Mouse (Mus musculus) C2C12 (cell line): ENCODE data around the gene Tmem132e. TPM values are rescaled to one million over a fixed set of nuclear protein-coding genes. Genes with fewer than 3 reads are reported as not detected.

ENCODE experiments used
- H3K27me3 ChIP-seq: one replicate; pipeline ENCODE4 v1.6.1; 2011; ENCODE audit not compliant: control insufficient read depth, insufficient read depth, insufficient read length
- H3K36me3 ChIP-seq: one replicate; pipeline ENCODE4 v1.6.1; 2011; ENCODE audit not compliant: control insufficient read depth, insufficient read depth
- H3K4me3 ChIP-seq: one replicate; pipeline ENCODE4 v1.5.1; 2011; ENCODE audit warnings: mild to moderate bottlenecking, control low read depth; ENCODE audit not compliant: poor library complexity, insufficient read depth, severe bottlenecking
- H3K79me2 ChIP-seq: one replicate; pipeline ENCODE4 v1.6.1; 2011; ENCODE audit not compliant: control insufficient read depth, insufficient read depth
- H3K79me3 ChIP-seq: one replicate; pipeline ENCODE4 v1.6.1; 2011; ENCODE audit warnings: low read depth, control low read depth
- H3ac ChIP-seq: one replicate; pipeline ENCODE3; 2011; ENCODE audit warnings: low read depth; ENCODE audit not compliant: control insufficient read depth, insufficient read length
- CEBPB ChIP-seq: IDR thresholded peaks from one replicate; pipeline ENCODE4 v1.6.1; 2011; ENCODE audit warnings: low read depth, mild to moderate bottlenecking, control low read depth, moderate library complexity
- CTCF ChIP-seq: IDR thresholded peaks from one replicate; pipeline ENCODE4 v1.5.1; 2011; ENCODE audit not compliant: control insufficient read depth, insufficient read depth, insufficient read length
- FOSL1 ChIP-seq: IDR thresholded peaks from one replicate; pipeline ENCODE4 v1.8.0; 2011; ENCODE audit warnings: mild to moderate bottlenecking, low read length; ENCODE audit not compliant: poor library complexity, insufficient read depth, severe bottlenecking
- MAX ChIP-seq: IDR thresholded peaks from one replicate; pipeline ENCODE4 v1.6.1; 2011; ENCODE audit warnings: mild to moderate bottlenecking, control low read depth
- MYOD1 ChIP-seq: IDR thresholded peaks from one replicate; pipeline ENCODE4 v1.6.1; 2011; ENCODE audit warnings: low read depth; ENCODE audit not compliant: control insufficient read depth, insufficient read length
- MYOG ChIP-seq: IDR thresholded peaks from one replicate; pipeline ENCODE4 v1.6.1; 2011; ENCODE audit not compliant: control insufficient read depth, insufficient read length; ENCODE audit errors: extremely low read depth
- USF1 ChIP-seq: IDR thresholded peaks from one replicate; pipeline ENCODE4 v1.6.1; 2011; ENCODE audit warnings: low read depth, mild to moderate bottlenecking, control low read depth, moderate library complexity
- polyA plus RNA-seq: library from polyadenylated mRNA; unstranded; fragments of >200 nt; fragmentation: generic; extraction: Trizol; gene quantifications from one replicate; pipeline ENCODE4 v1.2.1, GENCODE M21; 2012; ENCODE audit warnings: missing spikeins

Gene Tmem132e
- polyA plus RNA-seq, 1 experiment, result not detected

DNA sequence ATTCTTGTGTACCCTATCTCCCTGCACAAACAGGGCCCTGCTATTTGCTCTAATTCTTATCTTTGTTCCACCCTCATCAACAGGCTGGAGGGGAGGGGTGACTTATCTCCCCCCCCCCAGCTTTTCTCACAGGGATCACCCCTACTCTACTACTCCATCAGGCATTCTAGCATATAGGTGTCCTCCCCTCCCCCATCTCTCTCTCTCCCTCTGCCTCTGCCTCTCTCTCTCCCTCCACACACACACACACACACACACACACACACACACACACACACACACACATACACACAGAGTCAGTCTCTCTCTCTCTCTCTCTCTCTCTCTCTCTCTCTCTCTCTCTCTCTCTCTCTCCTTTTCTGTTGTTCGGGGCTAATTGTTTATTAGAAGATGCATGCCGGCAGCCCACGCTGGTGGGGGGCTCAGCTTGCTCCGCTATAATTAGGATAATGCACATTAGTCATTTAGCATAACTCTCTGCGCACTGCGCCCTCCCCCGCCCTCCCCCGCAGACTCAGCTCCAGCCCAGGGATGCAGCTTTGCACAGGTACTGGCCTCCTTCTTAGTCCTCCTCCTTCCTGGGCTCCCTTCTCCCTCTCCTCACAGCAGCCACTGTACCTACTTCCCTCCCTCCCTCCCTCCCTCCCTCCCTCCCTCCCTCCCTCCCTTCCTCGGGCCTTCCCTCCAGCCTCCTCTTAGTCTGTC is 29.8 kb downstream of the Tmem132e start:
- H3K4me3 ChIP-seq, result no peak overlapping the region
- TF ChIP-seq MAX (no peak), CTCF (no peak), MYOD1 (no peak), FOSL1 (no peak), USF1 (no peak), MYOG (no peak), CEBPB (no peak)
- H3K36me3 ChIP-seq, result no peaks in the 10 kb centered on the region
- no peaks in the 10 kb centered on the region for H3K79me2 ChIP-seq
- H3K27me3 ChIP-seq, result no peaks in the 10 kb centered on the region
- no peaks in the 10 kb centered on the region for H3K79me3 ChIP-seq
- no peak overlapping the region for H3ac ChIP-seq

- no peaks in the 10 kb centered on the region for H3K36me3 ChIP-seq
- H3K27me3 ChIP-seq, result no peaks in the 10 kb centered on the region
- no peak for TF ChIP-seq MYOG
- no peak for TF ChIP-seq MYOD1
- TF ChIP-seq USF1, result no peak
- no peak for TF ChIP-seq FOSL1
- TF ChIP-seq CTCF, result no peak
- no peaks in the 10 kb centered on the region for H3K79me2 ChIP-seq
- no peak overlapping the region for H3ac ChIP-seq
- no peaks in the 10 kb centered on the region for H3K79me3 ChIP-seq
- H3K4me3 ChIP-seq, result no peak overlapping the region
These were observed 33.2 kb downstream of the Tmem132e start for GRCm38 (mm10) chr11:82421909-82422308.

DNA sequence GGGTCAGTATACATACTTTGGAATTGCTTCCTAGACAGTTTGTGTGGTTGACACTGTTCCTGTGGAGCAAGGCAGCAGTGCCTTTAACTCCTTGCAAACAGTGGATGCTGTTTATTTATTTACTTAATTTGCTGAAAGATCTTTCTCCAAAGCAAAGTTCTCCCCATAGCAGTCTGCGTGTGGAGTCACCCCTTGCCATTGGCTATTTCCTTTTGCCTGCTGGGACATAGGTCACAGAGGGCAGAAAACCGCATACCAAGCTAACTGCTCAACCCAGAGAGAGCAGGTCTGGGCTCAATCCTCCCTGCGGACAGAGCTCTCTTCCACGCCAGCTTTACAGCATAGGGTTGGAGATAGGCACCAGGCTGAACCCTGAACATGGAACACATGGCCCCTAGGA is 34.8 kb downstream of the Tmem132e start:
- H3K36me3 ChIP-seq, result no peaks in the 10 kb centered on the region

GRCm38 (mm10) chr11:82428801-82429200 is 40.1 kb downstream of the Tmem132e start:
- Histone ChIP-seq H3K27me3 (peaks cover 13% of the 10 kb centered on the region), H3K79me3 (no peaks in the 10 kb centered on the region), H3K79me2 (no peaks in the 10 kb centered on the region), H3K36me3 (no peaks in the 10 kb centered on the region), H3K4me3 (no peak overlapping the region), H3ac (no peak overlapping the region)
- TF ChIP-seq CEBPB (no peak), USF1 (no peak), FOSL1 (no peak), MYOD1 (no peak), MAX (no peak)

More for the DNA sequence above, 34.8 kb downstream of the Tmem132e start:
- Histone ChIP-seq H3ac (no peak overlapping the region), H3K79me3 (no peaks in the 10 kb centered on the region), H3K79me2 (no peaks in the 10 kb centered on the region), H3K27me3 (no peaks in the 10 kb centered on the region), H3K4me3 (no peak overlapping the region)
- TF ChIP-seq MYOG (no peak), MYOD1 (no peak), CTCF (no peak), CEBPB (no peak), USF1 (no peak), FOSL1 (no peak), MAX (no peak)

DNA sequence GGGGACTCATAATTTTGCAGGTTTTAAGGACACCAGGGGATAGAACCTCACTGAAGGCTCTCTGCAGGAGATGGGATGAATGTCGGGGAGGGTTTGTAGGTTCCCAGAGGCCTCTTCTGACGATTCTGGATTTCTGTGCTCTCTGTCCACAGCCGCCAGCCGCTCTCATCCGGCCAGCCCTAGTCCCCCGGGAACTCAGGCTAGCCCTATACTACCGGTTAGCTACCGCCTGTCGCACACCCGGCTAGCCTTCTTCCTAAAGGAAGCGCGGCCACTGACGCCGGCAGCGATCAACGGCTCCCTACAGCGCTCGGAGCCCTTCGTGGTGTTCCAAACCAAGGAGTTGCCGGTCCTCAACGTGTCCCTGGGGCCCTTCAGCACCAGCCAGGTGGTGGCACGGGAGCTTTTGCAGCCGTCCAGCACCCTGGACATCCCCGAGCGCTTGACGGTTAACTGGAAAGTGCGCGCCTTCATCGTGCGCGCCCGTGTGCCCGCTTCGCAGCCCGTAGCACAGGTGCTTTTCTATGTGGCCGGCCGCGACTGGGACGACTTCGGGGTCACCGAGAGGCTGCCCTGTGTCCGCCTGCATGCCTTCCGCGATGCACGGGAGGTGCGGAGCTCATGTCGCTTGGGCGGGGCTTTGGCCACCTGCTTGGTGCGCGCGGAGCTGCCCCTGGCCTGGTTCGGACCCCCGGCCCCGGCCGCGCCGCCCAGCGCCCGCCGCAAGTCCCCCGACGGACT is 45.6 kb downstream of the Tmem132e start:
- Histone ChIP-seq H3K4me3 (no peak overlapping the region), H3K27me3 (peaks cover 43% of the 10 kb centered on the region), H3ac (no peak overlapping the region), H3K36me3 (no peaks in the 10 kb centered on the region), H3K79me3 (no peaks in the 10 kb centered on the region), H3K79me2 (no peaks in the 10 kb centered on the region)
- TF ChIP-seq MYOG (no peak), CEBPB (no peak), MAX (no peak), FOSL1 (no peak), CTCF (no peak), MYOD1 (no peak), USF1 (no peak)

- Histone ChIP-seq H3K4me3 (no peak overlapping the region), H3K79me2 (no peaks in the 10 kb centered on the region), H3K27me3 (peaks cover 43% of the 10 kb centered on the region), H3K79me3 (no peaks in the 10 kb centered on the region), H3K36me3 (no peaks in the 10 kb centered on the region), H3ac (no peak overlapping the region)
- no peak for TF ChIP-seq USF1
- TF ChIP-seq CTCF, result no peak
- no peak for TF ChIP-seq FOSL1
- TF ChIP-seq MAX, result no peak
- TF ChIP-seq MYOD1, result no peak
- no peak for TF ChIP-seq CEBPB
- TF ChIP-seq MYOG, result no peak
These were observed 46.1 kb downstream of the Tmem132e start for GRCm38 (mm10) chr11:82434832-82435182.
